Mouse (Mus musculus): ENCODE results near the gene Capn13. TPM values are rescaled to one million over a fixed set of nuclear protein-coding genes. Genes with fewer than 3 reads are reported as not detected.

Capn13 gene
- total and polyA plus RNA-seq, 3 experiments: not detected

DNA sequence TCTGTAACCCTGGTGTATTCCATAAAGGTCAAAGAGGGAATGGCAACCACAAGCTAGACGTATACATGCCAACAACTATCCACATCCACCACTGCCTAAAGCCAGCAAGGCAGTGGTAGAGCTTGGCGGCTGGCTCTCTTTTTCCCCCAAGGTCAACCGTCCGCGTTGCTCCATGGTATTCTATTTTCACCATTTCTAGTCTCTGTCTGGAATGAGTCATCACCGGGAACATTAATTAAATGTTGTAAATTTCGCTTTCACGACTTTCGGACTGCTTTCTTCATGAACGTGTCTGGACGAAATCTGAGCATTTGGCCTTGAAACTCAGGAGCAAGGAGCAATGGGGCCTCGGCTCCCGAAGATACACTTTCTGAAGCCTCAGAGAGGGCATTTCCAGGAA, 85.9 kb downstream of the Capn13 start:
- H3K36me3 ChIP-seq (ENCODE audit: control insufficient read depth in 1 of 2, insufficient read depth in 2 of 2, low read length in 2 of 2): no peaks in the 10 kb centered on the region
- no peaks in the 10 kb centered on the region for H3K4me1 ChIP-seq (ENCODE audit: control insufficient read depth in 1 of 2, insufficient read depth in 2 of 2, low read length in 2 of 2)
- H3K9me3 ChIP-seq (replicated peaks; ENCODE audit: insufficient read depth, low read length): no peaks in the 10 kb centered on the region
- H3K4me3 ChIP-seq (ENCODE audit: control insufficient read depth in 1 of 2, insufficient read depth in 1 of 2, low read depth in 2 of 2, low read length in 2 of 2): no peak overlapping the region
- TF ChIP-seq CHD2 (IDR thresholded peaks at IDR 0.05; ENCODE audit: low read length) (no peak), ZC3H11A (IDR thresholded peaks at IDR 0.05; ENCODE audit: low read depth, low read length) (no peak), POLR2AphosphoS2 (IDR thresholded peaks at IDR 0.05; ENCODE audit: low read length) (no peak), ETS1 (IDR thresholded peaks at IDR 0.05; ENCODE audit: low read depth, low read length) (no peak), TBP (IDR thresholded peaks at IDR 0.05; ENCODE audit: low read depth, low read length) (no peak)
- no peak overlapping the region for H3K27ac ChIP-seq (ENCODE audit: control insufficient read depth, low read depth, low read length)
- H3K79me2 ChIP-seq (ENCODE audit: control insufficient read depth, insufficient read depth, low read length, poor library complexity): no peaks in the 10 kb centered on the region
- no peak for DNase-seq (ENCODE audit: low read depth, low spot score)
- H3K9ac ChIP-seq (ENCODE audit: control insufficient read depth, low read depth, low read length, poor library complexity, severe bottlenecking): no peak overlapping the region
- peaks cover 0 to 1% of the 10 kb centered on the region in 2 experiments; a peak in 2 of 4 replicates for H3K27me3 ChIP-seq (ENCODE audit: control insufficient read depth in 1 of 2, insufficient read depth in 2 of 2, low read length in 2 of 2)

DNA sequence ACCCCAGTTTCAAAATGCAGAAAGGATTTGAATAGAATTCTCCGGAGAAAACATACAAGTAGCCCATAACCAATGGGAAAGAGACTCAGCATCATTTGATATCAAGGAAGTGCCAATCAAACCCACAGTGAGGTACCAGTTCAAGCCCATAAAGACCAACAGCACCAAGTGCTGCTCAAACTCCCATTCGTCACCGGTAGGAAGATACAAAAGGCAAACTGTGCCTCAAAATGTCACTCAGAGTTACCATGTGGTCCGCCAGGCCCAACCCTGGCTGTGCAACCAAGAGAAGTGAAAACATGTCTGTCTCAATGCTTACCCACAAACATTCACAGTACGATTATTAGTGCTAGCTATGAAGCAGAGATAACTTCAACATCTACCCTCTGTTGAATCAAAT, 89.2 kb downstream of the Capn13 start:
- no peak for DNase-seq (ENCODE audit: low read depth, low spot score)
- no peaks in the 10 kb centered on the region for H3K4me1 ChIP-seq (ENCODE audit: control insufficient read depth in 1 of 2, insufficient read depth in 2 of 2, low read length in 2 of 2)

DNA sequence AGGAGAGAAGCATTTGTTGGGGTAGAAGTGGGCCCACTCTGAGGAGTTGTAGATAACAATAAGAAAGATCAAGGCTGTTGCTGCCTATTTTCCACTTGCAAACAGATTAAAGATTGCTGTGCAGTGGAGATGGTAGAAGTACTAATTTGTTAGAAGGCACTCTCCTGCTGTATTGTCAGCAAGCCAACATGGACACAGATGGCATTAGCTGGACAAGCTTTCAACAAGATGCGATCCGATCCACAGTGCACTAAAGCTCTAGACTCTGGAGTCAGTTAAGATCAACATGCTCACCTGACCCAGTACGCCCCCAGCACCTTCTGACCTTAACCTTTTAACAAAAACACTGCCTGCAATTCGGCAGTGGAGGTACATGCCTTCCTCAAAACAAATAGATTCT, 92.0 kb downstream of the Capn13 start:
- H3K27ac ChIP-seq (ENCODE audit: control insufficient read depth, low read depth, low read length): no peak overlapping the region
- DNase-seq (ENCODE audit: low read depth, low spot score): no peak
- H3K36me3 ChIP-seq (ENCODE audit: control insufficient read depth in 1 of 2, insufficient read depth in 2 of 2, low read length in 2 of 2): peaks cover 0 to 3% of the 10 kb centered on the region in 2 experiments; a peak in 2 of 4 replicates
- H3K9me3 ChIP-seq (replicated peaks; ENCODE audit: insufficient read depth, low read length): no peaks in the 10 kb centered on the region
- no peak overlapping the region for H3K4me3 ChIP-seq (ENCODE audit: control insufficient read depth in 1 of 2, insufficient read depth in 1 of 2, low read depth in 2 of 2, low read length in 2 of 2)
- H3K4me1 ChIP-seq (ENCODE audit: control insufficient read depth in 1 of 2, insufficient read depth in 2 of 2, low read length in 2 of 2): peaks cover 0 to 14% of the 10 kb centered on the region in 2 experiments; a peak in 2 of 4 replicates
- peaks cover 0 to 1% of the 10 kb centered on the region in 2 experiments; a peak in 2 of 4 replicates for H3K27me3 ChIP-seq (ENCODE audit: control insufficient read depth in 1 of 2, insufficient read depth in 2 of 2, low read length in 2 of 2)
- H3K79me2 ChIP-seq (ENCODE audit: control insufficient read depth, insufficient read depth, low read length, poor library complexity): no peaks in the 10 kb centered on the region
- no peak overlapping the region for H3K9ac ChIP-seq (ENCODE audit: control insufficient read depth, low read depth, low read length, poor library complexity, severe bottlenecking)
- TF ChIP-seq EP300 (IDR thresholded peaks at IDR 0.05; ENCODE audit: low read depth in 1 of 2, low read length in 2 of 2) (no peak), NELFE (IDR thresholded peaks at IDR 0.05; ENCODE audit: low read depth, low read length) (no peak), ZC3H11A (IDR thresholded peaks at IDR 0.05; ENCODE audit: low read depth, low read length) (no peak), CHD2 (IDR thresholded peaks at IDR 0.05; ENCODE audit: low read length) (no peak), USF1 (IDR thresholded peaks at IDR 0.05; ENCODE audit: low read depth, low read length) (no peak), GATA1 (IDR thresholded peaks at IDR 0.05; ENCODE audit: low read depth, low read length) (no peak), POLR2AphosphoS5 (IDR thresholded peaks at IDR 0.05; ENCODE audit: borderline replicate concordance, low read depth, low read length) (no peak), ELF1 (IDR thresholded peaks at IDR 0.05; ENCODE audit: low read depth, low read length) (no peak), GABPA (IDR thresholded peaks at IDR 0.05; ENCODE audit: low read depth, low read length) (no peak), RAD21 (IDR thresholded peaks at IDR 0.05; ENCODE audit: low read depth, low read length) (no peak), ETS1 (IDR thresholded peaks at IDR 0.05; ENCODE audit: low read depth, low read length) (no peak), TAL1 (IDR thresholded peaks at IDR 0.05; ENCODE audit: low read length) (no peak), POLR2A (IDR thresholded peaks at IDR 0.05; ENCODE audit: control insufficient read depth in 1 of 2, insufficient read depth in 1 of 2, low read depth in 1 of 2, low read length in 2 of 2, poor library complexity in 1 of 2) (no peak), TBP (IDR thresholded peaks at IDR 0.05; ENCODE audit: low read depth, low read length) (no peak), MAFK (IDR thresholded peaks at IDR 0.05; ENCODE audit: borderline replicate concordance, low read depth, low read length) (no peak), TCF12 (IDR thresholded peaks at IDR 0.05; ENCODE audit: low read depth, low read length) (no peak), NRF1 (IDR thresholded peaks at IDR 0.05; ENCODE audit: insufficient read depth, low read depth, low read length, poor library complexity, severe bottlenecking) (no peak)

More for the DNA sequence above, 89.2 kb downstream of the Capn13 start:
- no peak overlapping the region for H3K4me3 ChIP-seq (ENCODE audit: control insufficient read depth in 1 of 2, insufficient read depth in 1 of 2, low read depth in 2 of 2, low read length in 2 of 2)
- H3K27me3 ChIP-seq (ENCODE audit: control insufficient read depth in 1 of 2, insufficient read depth in 2 of 2, low read length in 2 of 2): peaks cover 0 to 1% of the 10 kb centered on the region in 2 experiments; a peak in 2 of 4 replicates
- TF ChIP-seq RAD21 (IDR thresholded peaks at IDR 0.05; ENCODE audit: low read depth, low read length) (no peak), CHD1 (IDR thresholded peaks at IDR 0.05; ENCODE audit: low read depth, low read length) (no peak), TAL1 (IDR thresholded peaks at IDR 0.05; ENCODE audit: low read length) (no peak), GABPA (IDR thresholded peaks at IDR 0.05; ENCODE audit: low read depth, low read length) (no peak), ZMIZ1 (IDR thresholded peaks at IDR 0.05; ENCODE audit: low read depth, low read length) (no peak), TBP (IDR thresholded peaks at IDR 0.05; ENCODE audit: low read depth, low read length) (no peak), POLR2A (IDR thresholded peaks at IDR 0.05; ENCODE audit: control insufficient read depth in 1 of 2, insufficient read depth in 1 of 2, low read depth in 1 of 2, low read length in 2 of 2, poor library complexity in 1 of 2) (no peak), MAFK (IDR thresholded peaks at IDR 0.05; ENCODE audit: borderline replicate concordance, low read depth, low read length) (no peak), NELFE (IDR thresholded peaks at IDR 0.05; ENCODE audit: low read depth, low read length) (no peak), E2F4 (IDR thresholded peaks at IDR 0.05; ENCODE audit: borderline replicate concordance, low read depth, low read length) (no peak), ETS1 (IDR thresholded peaks at IDR 0.05; ENCODE audit: low read depth, low read length) (no peak), EP300 (IDR thresholded peaks at IDR 0.05; ENCODE audit: low read depth in 1 of 2, low read length in 2 of 2) (no peak), USF2 (IDR thresholded peaks at IDR 0.05; ENCODE audit: borderline replicate concordance in 1 of 2, insufficient read depth in 1 of 2, low read depth in 1 of 2, low read length in 2 of 2) (no peak), BHLHE40 (IDR thresholded peaks at IDR 0.05; ENCODE audit: borderline replicate concordance, low read depth, low read length) (no peak), MAX (IDR thresholded peaks at IDR 0.05; ENCODE audit: low read length) (no peak), ZC3H11A (IDR thresholded peaks at IDR 0.05; ENCODE audit: low read depth, low read length) (no peak), CTCF (IDR thresholded peaks at IDR 0.05 in 2 of 3, conservative IDR thresholded peaks at IDR 0.05 in 1 of 3; ENCODE audit: control insufficient read depth in 1 of 3, insufficient read depth in 1 of 3, low read depth in 2 of 3, low read length in 3 of 3, poor library complexity in 1 of 3, severe bottlenecking in 1 of 3) (no peak), ZKSCAN1 (IDR thresholded peaks at IDR 0.05; ENCODE audit: low read depth, low read length) (no peak), MAZ (IDR thresholded peaks at IDR 0.05; ENCODE audit: low read depth, low read length) (no peak), RCOR1 (IDR thresholded peaks at IDR 0.05; ENCODE audit: low read depth, low read length) (no peak)
- H3K27ac ChIP-seq (ENCODE audit: control insufficient read depth, low read depth, low read length): no peak overlapping the region
- H3K36me3 ChIP-seq (ENCODE audit: control insufficient read depth in 1 of 2, insufficient read depth in 2 of 2, low read length in 2 of 2): no peaks in the 10 kb centered on the region
- H3K9ac ChIP-seq (ENCODE audit: control insufficient read depth, low read depth, low read length, poor library complexity, severe bottlenecking): no peak overlapping the region
- H3K9me3 ChIP-seq (replicated peaks; ENCODE audit: insufficient read depth, low read length): no peaks in the 10 kb centered on the region
- H3K79me2 ChIP-seq (ENCODE audit: control insufficient read depth, insufficient read depth, low read length, poor library complexity): no peaks in the 10 kb centered on the region

All from MEL (cell line).